Mouse (Mus musculus): ENCODE data around the gene Pdlim4.

DNA sequence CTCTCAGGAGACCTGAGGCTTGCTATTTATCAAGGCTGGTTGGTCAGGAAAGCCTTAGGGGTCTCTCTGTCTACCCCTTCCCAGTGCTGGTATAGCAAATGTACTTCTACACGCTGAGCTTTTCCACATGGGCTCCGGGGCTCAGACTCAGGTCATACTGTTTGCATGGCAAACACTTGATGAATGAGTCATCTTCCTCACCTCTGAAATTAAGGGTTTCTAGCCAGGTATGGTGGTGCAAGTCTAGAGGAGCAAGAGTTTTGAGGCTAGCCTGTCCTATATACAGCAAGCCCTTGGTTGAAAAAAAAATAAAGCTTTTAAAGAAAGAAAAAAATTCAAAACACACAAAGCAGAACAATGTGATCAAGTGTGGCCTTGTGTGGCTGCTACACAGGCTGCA lies 57.6 kb downstream of the Pdlim4 start:
- TF ChIP-seq POLR2A (IDR thresholded peaks at IDR 0.05; ENCODE audit: borderline replicate concordance, extremely low read depth, low read depth, low read length) (no peak), CTCF (IDR thresholded peaks at IDR 0.05; ENCODE audit: insufficient read depth, low read length) (no peak)
